Mouse (Mus musculus) midbrain, embryonic 16.5 days (tissue): ENCODE results near the gene Myl3. TPM values are rescaled to one million over a fixed set of nuclear protein-coding genes. Genes with fewer than 3 reads are reported as not detected.
A peak's percentile ranks its signal among the peaks of the same experiment; 100 is the strongest.

Experiments
- ATAC-seq: fragments of 200-750 bp; cut with Nextera tagmentation; 2 replicates; pipeline ENCODE4 v1.8.0; 2017; ENCODE audit warnings: moderate TSS enrichment
- H3K27ac ChIP-seq: fragments of 300-500 bp; sonication (generic); 2 replicates; pipeline ENCODE4 v1.5.1; 2014; ENCODE audit warnings: mild to moderate bottlenecking, low read length, mixed read lengths
- H3K27me3 ChIP-seq: fragments of 300-500 bp; sonication (generic); 2 replicates; pipeline ENCODE4 v1.6.1; 2014; ENCODE audit warnings: low read depth, low read length, mixed read lengths; ENCODE audit not compliant: control insufficient read depth, insufficient read depth
- H3K36me3 ChIP-seq: fragments of 300-500 bp; sonication (generic); 2 replicates; pipeline ENCODE4 v1.6.1; 2014; ENCODE audit warnings: mild to moderate bottlenecking, low read length, moderate library complexity, mixed read lengths; ENCODE audit not compliant: control insufficient read depth, insufficient read depth
- H3K4me1 ChIP-seq: fragments of 300-500 bp; sonication (generic); 2 replicates; pipeline ENCODE4 v1.6.1; 2014; ENCODE audit warnings: mild to moderate bottlenecking, low read length, mixed read lengths; ENCODE audit not compliant: control insufficient read depth, insufficient read depth
- H3K4me2 ChIP-seq: fragments of 300-500 bp; sonication (generic); 2 replicates; pipeline ENCODE4 v1.6.1; 2014; ENCODE audit warnings: mild to moderate bottlenecking, low read length, mixed read lengths
- H3K4me3 ChIP-seq: fragments of 300-500 bp; sonication (generic); 2 replicates; pipeline ENCODE4 v1.5.1; 2014; ENCODE audit warnings: low read depth, mild to moderate bottlenecking, low read length, moderate library complexity, mixed read lengths
- H3K9ac ChIP-seq: fragments of 300-500 bp; sonication (generic); 2 replicates; pipeline ENCODE4 v1.6.1; 2014; ENCODE audit warnings: low read depth, low read length, mixed read lengths
- H3K9me3 ChIP-seq: fragments of 300-500 bp; sonication (generic); replicated peaks from 2 replicates; pipeline ENCODE4 v1.6.1; 2014; ENCODE audit warnings: mild to moderate bottlenecking, low read length, mixed read lengths; ENCODE audit not compliant: control insufficient read depth, poor library complexity, severe bottlenecking
- WGBS: fragments of 180-500 bp; shearing (Covaris S2); extraction: QIAGEN DNeasy Blood & Tissue Kit; methylation state at CpG from one replicate; pipeline ENCODE4 v1.1.7; 2014; 5-methylcytosine and 5-hydroxymethylcytosine counted together
- polyA plus RNA-seq: library from polyadenylated mRNA; unstranded; fragments of >200 nt; fragmentation: Nextera tagmentation; extraction: Ambion mirVana; gene quantifications from 2 replicates; pipeline ENCODE4 v1.2.1, GENCODE M21; 2015

Gene Myl3
- polyA plus RNA-seq, 1 experiment from 2014 or later: 0.48 TPM

GRCm38 (mm10) chr9:110736362-110736761 is 5.3 kb upstream of the Myl3 start:
- Histone ChIP-seq H3K9ac (no peak overlapping the region), H3K4me3 (no peak overlapping the region), H3K27ac (no peak overlapping the region), H3K27me3 (peaks cover 9% of the 10 kb centered on the region), H3K4me1 (peaks cover 13% of the 10 kb centered on the region), H3K9me3 (no peaks in the 10 kb centered on the region), H3K36me3 (no peaks in the 10 kb centered on the region), H3K4me2 (no peak overlapping the region)
- ATAC-seq: no peak
- WGBS: 49% methylated on average over 9 of the region's 9 CpGs

- Histone ChIP-seq H3K9me3 (no peaks in the 10 kb centered on the region), H3K9ac (no peak overlapping the region), H3K4me2 (no peak overlapping the region), H3K4me3 (no peak overlapping the region), H3K27me3 (peaks cover 13% of the 10 kb centered on the region), H3K36me3 (no peaks in the 10 kb centered on the region), H3K27ac (no peak overlapping the region), H3K4me1 (peaks cover 19% of the 10 kb centered on the region)
- ATAC-seq: no peak
- 32% methylated on average over 1 of the region's 1 CpGs for WGBS
Measured at GRCm38 (mm10) chr9:110738054-110738453, 3.6 kb upstream of the Myl3 start.

- Histone ChIP-seq H3K27me3 (peaks cover 21% of the 10 kb centered on the region), H3K4me2 (no peak overlapping the region), H3K36me3 (no peaks in the 10 kb centered on the region), H3K27ac (no peak overlapping the region), H3K9ac (no peak overlapping the region), H3K9me3 (no peaks in the 10 kb centered on the region), H3K4me3 (no peak overlapping the region), H3K4me1 (peaks cover 20% of the 10 kb centered on the region)
- ATAC-seq: no peak
- 93% methylated on average over 7 of the region's 7 CpGs for WGBS
Measured at GRCm38 (mm10) chr9:110739961-110740360, 1.7 kb upstream of the Myl3 start.

- H3K36me3 ChIP-seq: no peaks in the 10 kb centered on the region
- peak; percentile 68; the same call in 1 of the 2 replicates for ATAC-seq
- peak overlapping the region; percentile 80 for H3K9ac ChIP-seq
- 1% methylated on average over 47 of the region's 71 CpGs for WGBS
- H3K9me3 ChIP-seq: no peaks in the 10 kb centered on the region
- H3K27ac ChIP-seq: no peak overlapping the region
- peaks cover 20% of the 10 kb centered on the region for H3K4me1 ChIP-seq
- H3K4me2 ChIP-seq: peak overlapping the region; percentile 98
- peaks cover 21% of the 10 kb centered on the region for H3K27me3 ChIP-seq
- H3K4me3 ChIP-seq: peak overlapping the region; percentile 68
Measured at GRCm38 (mm10) chr9:110742295-110742950, 762 bp downstream of the Myl3 start.

- Histone ChIP-seq H3K27ac (no peak overlapping the region), H3K4me1 (peaks cover 19% of the 10 kb centered on the region), H3K4me3 (peak overlapping the region; percentile 68), H3K9ac (peak overlapping the region; percentile 80), H3K27me3 (peaks cover 21% of the 10 kb centered on the region), H3K9me3 (no peaks in the 10 kb centered on the region), H3K4me2 (peak overlapping the region; percentile 98), H3K36me3 (no peaks in the 10 kb centered on the region)
- peak; percentile 37; the same call in 1 of the 2 replicates for ATAC-seq
- WGBS: 0% methylated on average over 43 of the region's 49 CpGs
Measured at GRCm38 (mm10) chr9:110742951-110743455, 1.3 kb downstream of the Myl3 start.

- H3K36me3 ChIP-seq: no peaks in the 10 kb centered on the region
- H3K4me3 ChIP-seq: peak overlapping the region; percentile 68
- H3K27ac ChIP-seq: no peak overlapping the region
- ATAC-seq: 0 out of 2 replicates have a peak, but pooled peaks have one; percentile 9
- H3K9ac ChIP-seq: peak overlapping the region; percentile 80
- peaks cover 21% of the 10 kb centered on the region for H3K27me3 ChIP-seq
- WGBS: 3% methylated on average over 43 of the region's 63 CpGs
- peaks cover 19% of the 10 kb centered on the region for H3K4me1 ChIP-seq
- H3K9me3 ChIP-seq: no peaks in the 10 kb centered on the region
- H3K4me2 ChIP-seq: peak overlapping the region; percentile 98
Measured at GRCm38 (mm10) chr9:110743456-110744323, 2.0 kb downstream of the Myl3 start.

- WGBS: 21% methylated on average over 5 of the region's 5 CpGs
- H3K27ac ChIP-seq: no peak overlapping the region
- no peak for ATAC-seq
- H3K4me1 ChIP-seq: peaks cover 19% of the 10 kb centered on the region
- no peaks in the 10 kb centered on the region for H3K36me3 ChIP-seq
- no peak overlapping the region for H3K9ac ChIP-seq
- H3K4me2 ChIP-seq: no peak overlapping the region
- H3K4me3 ChIP-seq: no peak overlapping the region
- H3K27me3 ChIP-seq: peaks cover 17% of the 10 kb centered on the region
- no peaks in the 10 kb centered on the region for H3K9me3 ChIP-seq
Measured at GRCm38 (mm10) chr9:110745752-110746151, 4.1 kb downstream of the Myl3 start.

GRCm38 (mm10) chr9:110746238-110746637 is 4.6 kb downstream of the Myl3 start:
- Histone ChIP-seq H3K4me2 (no peak overlapping the region), H3K27ac (no peak overlapping the region), H3K4me3 (no peak overlapping the region), H3K9me3 (no peaks in the 10 kb centered on the region), H3K27me3 (peaks cover 15% of the 10 kb centered on the region), H3K36me3 (no peaks in the 10 kb centered on the region), H3K4me1 (peaks cover 19% of the 10 kb centered on the region), H3K9ac (no peak overlapping the region)
- ATAC-seq: no peak
- 47% methylated on average over 5 of the region's 5 CpGs for WGBS

GRCm38 (mm10) chr9:110746961-110747360 is 5.3 kb downstream of the Myl3 start, which contains the start of gene Pth1r:
Pth1r (minus strand) TSS chr9:110747145.
- Histone ChIP-seq H3K4me3 (no peak within 1 kb of the TSS), H3K27ac (no peak within 1 kb of the TSS), H3K9ac (no peak within 1 kb of the TSS), H3K36me3 (no peaks in the 10 kb centered on the region), H3K27me3 (peaks cover 10% of the 10 kb centered on the region; the same call in 1 of the 2 replicates), H3K4me1 (peaks cover 14% of the 10 kb centered on the region), H3K9me3 (no peaks in the 10 kb centered on the region), H3K4me2 (no peak within 1 kb of the TSS)
- ATAC-seq: no peak
- WGBS: 59% methylated on average over 7 of the region's 7 CpGs
